In the genomic region with DNA sequence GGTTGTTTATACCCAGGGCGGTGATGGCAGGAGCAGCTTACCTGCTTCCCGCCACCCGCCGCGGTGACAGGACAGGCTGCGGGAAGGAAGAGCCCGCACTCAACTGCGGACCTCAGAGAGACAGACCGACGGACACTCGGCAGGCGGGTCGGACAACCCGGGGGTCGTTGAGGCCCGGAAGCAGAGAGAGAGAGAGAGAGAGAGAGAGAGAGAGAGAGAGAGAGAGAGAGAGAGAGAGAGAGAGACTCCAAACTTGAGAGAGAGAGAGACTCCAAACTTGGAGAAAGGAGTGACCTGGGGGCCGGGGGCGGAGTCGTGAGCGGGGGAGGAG, we compare ENCODE assay signal across 8 mouse cellular contexts. TPM values are rescaled to one million over a fixed set of nuclear protein-coding genes. Genes with fewer than 3 reads are reported as not detected.
DNase-seq lines count a peak whose midpoint lies in the region; ATAC-seq and TF ChIP-seq lines count a peak whose summit lies in the region.

Gm49510 (plus strand) TSS at position 259 of the 331 bp plus-strand sequence.

- peak within 1 kb of the TSS; percentile 81 for H3K9ac ChIP-seq in lung, embryonic 16.5 days (ENCODE audit: low read length)
- peak within 1 kb of the TSS; percentile 64 for H3K9ac ChIP-seq in forebrain, embryonic 11.5 days (ENCODE audit: low read length)
- H3K9ac ChIP-seq in limb, embryonic 13.5 days, result peak within 1 kb of the TSS; percentile 85

- peak within 1 kb of the TSS; percentile 75 for H3K27ac ChIP-seq in lung, embryonic 16.5 days (ENCODE audit: low read length)
- H3K27ac ChIP-seq in forebrain, embryonic 11.5 days (ENCODE audit: low read depth, low read length), result no peak within 1 kb of the TSS
- peak within 1 kb of the TSS; percentile 82 for H3K27ac ChIP-seq in limb, embryonic 13.5 days
- H3K27ac ChIP-seq in small intestine, adult 2 months (ENCODE audit: insufficient read depth, low read depth, low read length), result peak within 1 kb of the TSS; percentile 76

- H3K27me3 ChIP-seq in lung, embryonic 16.5 days (ENCODE audit: control insufficient read depth, insufficient read depth, low read depth, low read length), result no peaks in the 10 kb centered on the region
- peaks cover 4% of the 10 kb centered on the region; the same call in 1 of the 2 replicates for H3K27me3 ChIP-seq in forebrain, embryonic 11.5 days (ENCODE audit: control insufficient read depth, insufficient read depth, low read length)
- H3K27me3 ChIP-seq in limb, embryonic 13.5 days, result no peaks in the 10 kb centered on the region
- no peaks in the 10 kb centered on the region for H3K27me3 ChIP-seq in small intestine, adult 2 months (ENCODE audit: control insufficient read depth, insufficient read depth, low read length)

- no peak for TF ChIP-seq POLR2A in small intestine, adult 2 months (IDR thresholded peaks at IDR 0.05; ENCODE audit: low read depth, low read length)

- under 1% methylated on average over 17 of the region's 20 CpGs for WGBS in lung, embryonic 16.5 days
- WGBS in forebrain, embryonic 11.5 days, result 2% methylated on average over 20 of the region's 20 CpGs
- WGBS in limb, embryonic 13.5 days, result under 1% methylated on average over 20 of the region's 20 CpGs
- WGBS in small intestine, adult 2 months, result 1% methylated on average over 20 of the region's 20 CpGs

- peaks cover 27% of the 10 kb centered on the region for H3K4me1 ChIP-seq in lung, embryonic 16.5 days (replicated peaks; ENCODE audit: control insufficient read depth, insufficient read depth, low read length)
- peaks cover 13% of the 10 kb centered on the region; the same call in 1 of the 2 replicates for H3K4me1 ChIP-seq in forebrain, embryonic 11.5 days (replicated peaks; ENCODE audit: control insufficient read depth, insufficient read depth, low read length)
- H3K4me1 ChIP-seq in limb, embryonic 13.5 days, result peaks cover 50% of the 10 kb centered on the region
- H3K4me1 ChIP-seq in small intestine, adult 2 months (ENCODE audit: control insufficient read depth, insufficient read depth, insufficient read length, low read length), result peaks cover 45% of the 10 kb centered on the region

- DNase-seq in lung, adult 18-20 months, result no peak
- DNase-seq in forebrain, embryonic 11.5 days (ENCODE audit: low spot score), result no peak
- DNase-seq in layer of hippocampus, adult 9-10 months (ENCODE audit: low spot score), result no peak
- DNase-seq in right cerebral cortex, adult 18-20 months, result no peak
- DNase-seq in thymus, postnatal 25 days, result no peak

- no peaks in the 10 kb centered on the region for H3K9me3 ChIP-seq in lung, embryonic 16.5 days (ENCODE audit: control insufficient read depth, low read length)
- no peaks in the 10 kb centered on the region for H3K9me3 ChIP-seq in forebrain, embryonic 11.5 days (ENCODE audit: control insufficient read depth, low read length)
- H3K9me3 ChIP-seq in limb, embryonic 13.5 days, result no peaks in the 10 kb centered on the region

- H3K4me3 ChIP-seq in lung, embryonic 16.5 days (ENCODE audit: low read length), result peak within 1 kb of the TSS; percentile 71
- H3K4me3 ChIP-seq in forebrain, embryonic 11.5 days (ENCODE audit: low read depth, low read length), result peak within 1 kb of the TSS; percentile 54
- H3K4me3 ChIP-seq in limb, embryonic 13.5 days, result peak within 1 kb of the TSS; percentile 83
- peak within 1 kb of the TSS; percentile 79 for H3K4me3 ChIP-seq in small intestine, adult 2 months (ENCODE audit: low read depth, low read length)

- H3K4me2 ChIP-seq in lung, embryonic 16.5 days (ENCODE audit: low read depth, low read length), result peak within 1 kb of the TSS; percentile 77
- H3K4me2 ChIP-seq in forebrain, embryonic 11.5 days (ENCODE audit: low read depth, low read length, severe bottlenecking), result peak within 1 kb of the TSS; percentile 99
- peak within 1 kb of the TSS; percentile 92 for H3K4me2 ChIP-seq in limb, embryonic 13.5 days (replicated peaks)

- TF ChIP-seq CTCF in small intestine, adult 2 months (IDR thresholded peaks at IDR 0.05; ENCODE audit: extremely low read depth, insufficient read length, insufficient replicate concordance, low read depth, low read length), result no peak

- H3K36me3 ChIP-seq in lung, embryonic 16.5 days (ENCODE audit: control insufficient read depth, insufficient read depth, low read length), result peaks cover 7% of the 10 kb centered on the region; the same call in 1 of the 2 replicates
- H3K36me3 ChIP-seq in forebrain, embryonic 11.5 days (ENCODE audit: control insufficient read depth, insufficient read depth, low read length), result no peaks in the 10 kb centered on the region
- H3K36me3 ChIP-seq in limb, embryonic 13.5 days, result peaks cover 35% of the 10 kb centered on the region
- peaks cover 3% of the 10 kb centered on the region for H3K36me3 ChIP-seq in small intestine, adult 2 months (ENCODE audit: control insufficient read depth, insufficient read depth, low read length)

- no peak for ATAC-seq in lung, embryonic 16.5 days (ENCODE audit: low read depth)
- ATAC-seq in forebrain, embryonic 11.5 days (replicated peaks; ENCODE audit: low FRiP score), result no peak
- no peak for ATAC-seq in limb, embryonic 13.5 days (ENCODE audit: low FRiP score, low read depth)

RNA-seq across cellular contexts. Expression of gene Gm49510, which starts in this region (rescaled TPM):
- polyA plus RNA-seq in lung, embryonic 16.5 days (2015; fragmentation: Nextera tagmentation; extraction: Ambion mirVana), result 0.16 and 0.59 TPM in 2 replicates
- polyA plus RNA-seq in forebrain, embryonic 11.5 days (2014; fragmentation: Nextera tagmentation; extraction: Ambion mirVana), result 0.13 TPM in 1 of 2 replicates, not detected in the other
- 0.34 and 0.71 TPM in 2 replicates for polyA plus RNA-seq in limb, embryonic 13.5 days (2015; fragmentation: Nextera tagmentation; extraction: Ambion mirVana)
- 0.13 TPM in 1 of 2 replicates, not detected in the other for polyA plus RNA-seq in small intestine, adult 2 months (2012; rRNA removed)
